Mouse (Mus musculus): ENCODE measurements at regions not wholly inside any gene's neighbourhood (a gene's known extent, or its start where the extent isn't known, plus 50 kb on each side); places are given as distances from the start of the nearest gene placed in this dataset.

DNA sequence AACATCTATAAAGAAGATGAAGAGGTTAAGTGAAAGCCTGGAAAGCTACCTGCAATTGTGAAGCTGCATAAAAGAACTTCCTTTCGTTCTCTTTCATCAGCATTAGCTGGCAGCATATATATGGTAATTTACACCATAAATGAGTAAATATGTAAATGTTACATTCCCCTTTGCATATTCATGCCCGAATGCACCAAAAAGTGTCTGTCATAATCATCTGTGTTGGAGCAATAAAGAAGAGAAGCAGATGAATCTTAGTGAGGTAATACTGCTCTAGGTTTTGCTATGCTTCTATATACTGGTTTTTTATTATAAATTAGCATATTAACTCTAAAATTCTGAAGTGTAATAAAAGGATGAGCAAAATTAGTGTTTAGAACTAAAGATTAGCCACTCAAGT is 332.9 kb upstream of the Impad1 start:
- Histone ChIP-seq H3K36me3 (ENCODE audit: control insufficient read depth, insufficient read depth, low read length) (no peaks in the 10 kb centered on the region), H3K9ac (ENCODE audit: low read length) (no peak overlapping the region), H3K27me3 (replicated peaks; ENCODE audit: control insufficient read depth, insufficient read depth, low read length) (no peaks in the 10 kb centered on the region), H3K27ac (ENCODE audit: low read depth) (no peak overlapping the region), H3K4me2 (ENCODE audit: low read length) (no peak overlapping the region), H3K9me3 (ENCODE audit: control insufficient read depth, low read length) (no peaks in the 10 kb centered on the region), H3K4me3 (ENCODE audit: low read depth, low read length) (no peak overlapping the region), H3K4me1 (replicated peaks; ENCODE audit: control insufficient read depth, insufficient read depth, low read length) (no peaks in the 10 kb centered on the region)
- no peak for ATAC-seq (replicated peaks; ENCODE audit: low FRiP score, low TSS enrichment, low read depth)
- DNase-seq (ENCODE audit: low spot score), result no peak
- WGBS, result 84% methylated on average over 2 of the region's 2 CpGs

DNA sequence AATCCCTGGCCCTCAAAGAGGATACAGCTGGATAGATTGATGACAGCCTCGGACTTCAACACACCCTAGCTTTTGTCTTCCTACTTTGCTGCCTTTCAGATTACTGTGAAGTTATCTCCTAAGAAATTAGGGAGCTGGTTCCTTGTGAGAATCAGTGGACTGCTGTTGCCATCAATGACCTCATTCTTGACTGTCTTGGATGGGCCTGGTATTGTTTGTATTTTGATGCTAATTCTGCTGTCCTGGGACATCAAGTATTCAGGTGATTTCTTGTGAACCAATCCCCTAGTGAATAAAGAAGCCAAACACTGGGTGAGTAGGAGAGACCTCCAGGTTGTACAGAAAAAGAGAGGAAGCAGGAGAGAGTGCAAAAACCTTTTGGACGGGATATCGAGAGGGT is 305.3 kb upstream of the Impad1 start:
- no peaks in the 10 kb centered on the region for H3K9me3 ChIP-seq (ENCODE audit: control insufficient read depth, low read length)
- no peak overlapping the region for H3K27ac ChIP-seq (ENCODE audit: low read depth)
- H3K27me3 ChIP-seq (replicated peaks; ENCODE audit: control insufficient read depth, insufficient read depth, low read length), result no peaks in the 10 kb centered on the region
- no peak overlapping the region for H3K4me2 ChIP-seq (ENCODE audit: low read length)
- H3K4me3 ChIP-seq (ENCODE audit: low read depth, low read length), result no peak overlapping the region
- DNase-seq (ENCODE audit: low spot score) (no peak), ATAC-seq (replicated peaks; ENCODE audit: low FRiP score, low TSS enrichment, low read depth) (no peak)
- 87% methylated on average over 3 of the region's 3 CpGs for WGBS
- H3K9ac ChIP-seq (ENCODE audit: low read length), result no peak overlapping the region
- H3K36me3 ChIP-seq (ENCODE audit: control insufficient read depth, insufficient read depth, low read length), result no peaks in the 10 kb centered on the region
- no peaks in the 10 kb centered on the region for H3K4me1 ChIP-seq (replicated peaks; ENCODE audit: control insufficient read depth, insufficient read depth, low read length)

- Histone ChIP-seq H3K4me1 (replicated peaks; ENCODE audit: control insufficient read depth, insufficient read depth, low read length) (no peaks in the 10 kb centered on the region), H3K27ac (ENCODE audit: low read depth) (no peak overlapping the region), H3K9me3 (ENCODE audit: control insufficient read depth, low read length) (no peaks in the 10 kb centered on the region), H3K4me3 (ENCODE audit: low read depth, low read length) (no peak overlapping the region), H3K4me2 (ENCODE audit: low read length) (no peak overlapping the region), H3K36me3 (ENCODE audit: control insufficient read depth, insufficient read depth, low read length) (no peaks in the 10 kb centered on the region), H3K9ac (ENCODE audit: low read length) (no peak overlapping the region), H3K27me3 (replicated peaks; ENCODE audit: control insufficient read depth, insufficient read depth, low read length) (no peaks in the 10 kb centered on the region)
- ATAC-seq (replicated peaks; ENCODE audit: low FRiP score, low TSS enrichment, low read depth) (no peak), DNase-seq (ENCODE audit: low spot score) (no peak)
- 31% methylated on average over 3 of the region's 3 CpGs for WGBS
These were observed 285.6 kb upstream of the Impad1 start for GRCm38 (mm10) chr4:5078723-5079122.

DNA sequence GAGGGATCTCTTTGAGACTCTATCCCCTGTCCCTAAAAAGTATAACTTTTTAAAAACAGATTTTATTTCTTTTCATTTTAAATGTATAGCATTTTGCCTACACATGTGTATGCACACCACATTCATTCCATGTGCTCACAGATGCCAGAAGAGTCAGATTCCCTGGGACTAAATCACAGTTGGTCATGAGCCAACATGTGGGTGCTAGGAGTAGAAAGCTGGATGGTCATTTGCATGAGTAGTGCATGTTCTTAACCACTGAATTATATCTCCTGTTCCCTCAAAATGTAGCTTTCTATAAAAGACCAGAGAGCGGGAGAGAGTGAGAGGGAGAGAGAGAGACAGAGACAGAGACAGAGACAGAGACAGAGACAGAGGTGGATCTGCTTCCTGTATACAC is 281.6 kb upstream of the Impad1 start:
- H3K4me3 ChIP-seq (ENCODE audit: low read depth, low read length), result no peak overlapping the region
- no peaks in the 10 kb centered on the region for H3K9me3 ChIP-seq (ENCODE audit: control insufficient read depth, low read length)
- H3K4me2 ChIP-seq (ENCODE audit: low read length), result no peak overlapping the region
- no peak overlapping the region for H3K9ac ChIP-seq (ENCODE audit: low read length)
- peak; percentile 21 for DNase-seq (ENCODE audit: low spot score)
- H3K27me3 ChIP-seq (replicated peaks; ENCODE audit: control insufficient read depth, insufficient read depth, low read length), result no peaks in the 10 kb centered on the region
- no peak for ATAC-seq (replicated peaks; ENCODE audit: low FRiP score, low TSS enrichment, low read depth)
- no peak overlapping the region for H3K27ac ChIP-seq (ENCODE audit: low read depth)
- WGBS, result 96% methylated on average over 1 of the region's 1 CpGs
- H3K36me3 ChIP-seq (ENCODE audit: control insufficient read depth, insufficient read depth, low read length), result no peaks in the 10 kb centered on the region
- H3K4me1 ChIP-seq (replicated peaks; ENCODE audit: control insufficient read depth, insufficient read depth, low read length), result no peaks in the 10 kb centered on the region

DNA sequence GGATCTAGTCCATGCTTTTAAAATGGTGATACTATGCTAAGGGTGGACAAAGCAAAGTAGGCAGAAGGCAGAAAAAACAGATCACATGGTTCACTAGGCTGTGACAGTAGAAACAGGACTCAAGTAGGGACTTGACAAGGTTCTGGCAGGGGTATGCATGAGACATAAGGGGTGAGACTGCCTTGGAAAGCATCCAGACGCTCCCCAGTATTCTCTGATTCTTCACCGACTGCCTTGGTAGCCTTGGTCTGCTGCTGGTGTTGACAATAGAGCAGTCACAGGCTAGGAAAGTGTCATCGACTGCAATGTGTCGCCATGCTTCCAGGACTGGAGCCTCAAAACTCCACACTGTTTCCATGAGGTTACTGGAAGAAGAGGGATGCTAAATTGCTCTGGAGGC is 278.1 kb upstream of the Impad1 start:
- DNase-seq (ENCODE audit: low spot score) (no peak), ATAC-seq (replicated peaks; ENCODE audit: low FRiP score, low TSS enrichment, low read depth) (no peak)
- WGBS, result 90% methylated on average over 4 of the region's 4 CpGs
- Histone ChIP-seq H3K9ac (ENCODE audit: low read length) (no peak overlapping the region), H3K4me2 (ENCODE audit: low read length) (no peak overlapping the region), H3K36me3 (ENCODE audit: control insufficient read depth, insufficient read depth, low read length) (no peaks in the 10 kb centered on the region), H3K4me3 (ENCODE audit: low read depth, low read length) (no peak overlapping the region), H3K4me1 (replicated peaks; ENCODE audit: control insufficient read depth, insufficient read depth, low read length) (no peaks in the 10 kb centered on the region), H3K27ac (ENCODE audit: low read depth) (no peak overlapping the region), H3K27me3 (replicated peaks; ENCODE audit: control insufficient read depth, insufficient read depth, low read length) (no peaks in the 10 kb centered on the region), H3K9me3 (ENCODE audit: control insufficient read depth, low read length) (no peaks in the 10 kb centered on the region)

DNA sequence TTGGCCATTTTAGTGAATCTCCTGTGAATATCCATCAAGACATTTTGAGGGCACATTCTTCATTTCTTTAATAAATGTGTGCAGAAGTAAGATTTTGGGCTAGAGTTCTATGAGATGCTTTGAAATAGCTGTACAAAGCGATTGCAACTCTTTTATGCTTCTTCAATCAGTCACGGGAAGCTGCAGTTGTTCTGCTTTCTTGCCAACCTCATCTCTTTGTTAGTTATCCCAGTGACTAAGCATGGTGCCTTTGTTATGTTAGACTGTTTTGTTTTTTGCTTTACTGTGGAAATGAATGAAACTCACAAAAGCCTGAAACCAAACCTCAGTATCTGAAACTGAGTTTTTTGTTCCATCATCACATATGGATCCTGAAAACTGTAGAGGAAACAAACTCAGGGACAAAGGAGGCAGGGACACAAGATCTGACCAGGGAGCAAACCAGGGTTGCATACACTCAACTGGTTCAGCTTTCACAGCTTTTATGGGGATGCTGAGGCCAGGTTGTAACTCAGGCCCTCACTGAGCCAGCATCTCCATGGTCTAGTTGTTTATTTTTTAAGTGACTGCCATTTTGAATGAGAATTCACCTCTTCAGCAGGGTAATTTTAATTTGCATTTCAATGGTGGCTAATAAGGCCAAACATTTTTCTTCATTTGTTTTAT is 266.3 kb upstream of the Impad1 start:
- Histone ChIP-seq H3K36me3 (ENCODE audit: control insufficient read depth, insufficient read depth, low read length) (no peaks in the 10 kb centered on the region), H3K9ac (ENCODE audit: low read length) (no peak overlapping the region), H3K4me1 (replicated peaks; ENCODE audit: control insufficient read depth, insufficient read depth, low read length) (no peaks in the 10 kb centered on the region), H3K9me3 (ENCODE audit: control insufficient read depth, low read length) (no peaks in the 10 kb centered on the region), H3K27ac (ENCODE audit: low read depth) (no peak overlapping the region), H3K4me3 (ENCODE audit: low read depth, low read length) (no peak overlapping the region), H3K4me2 (ENCODE audit: low read length) (no peak overlapping the region), H3K27me3 (replicated peaks; ENCODE audit: control insufficient read depth, insufficient read depth, low read length) (no peaks in the 10 kb centered on the region)
- ATAC-seq (replicated peaks; ENCODE audit: low FRiP score, low TSS enrichment, low read depth) (no peak), DNase-seq (ENCODE audit: low spot score) (no peak)
- WGBS, result 80% methylated on average over 2 of the region's 2 CpGs

GRCm38 (mm10) chr4:5029929-5030328 is 236.8 kb upstream of the Impad1 start:
- H3K9ac ChIP-seq (ENCODE audit: low read length), result no peak overlapping the region
- no peak overlapping the region for H3K4me3 ChIP-seq (ENCODE audit: low read depth, low read length)
- WGBS, result 51% methylated on average over 2 of the region's 2 CpGs
- no peaks in the 10 kb centered on the region for H3K9me3 ChIP-seq (ENCODE audit: control insufficient read depth, low read length)
- H3K36me3 ChIP-seq (ENCODE audit: control insufficient read depth, insufficient read depth, low read length), result no peaks in the 10 kb centered on the region
- ATAC-seq (replicated peaks; ENCODE audit: low FRiP score, low TSS enrichment, low read depth), result no peak
- H3K4me2 ChIP-seq (ENCODE audit: low read length), result no peak overlapping the region
- no peaks in the 10 kb centered on the region for H3K4me1 ChIP-seq (replicated peaks; ENCODE audit: control insufficient read depth, insufficient read depth, low read length)
- no peak for DNase-seq (ENCODE audit: low spot score)
- no peaks in the 10 kb centered on the region for H3K27me3 ChIP-seq (replicated peaks; ENCODE audit: control insufficient read depth, insufficient read depth, low read length)
- H3K27ac ChIP-seq (ENCODE audit: low read depth), result no peak overlapping the region

GRCm38 (mm10) chr4:4987491-4987890 is 194.3 kb upstream of the Impad1 start:
- ATAC-seq (replicated peaks; ENCODE audit: low FRiP score, low TSS enrichment, low read depth), result no peak
- H3K27ac ChIP-seq (ENCODE audit: low read depth), result no peak overlapping the region
- no peak overlapping the region for H3K4me3 ChIP-seq (ENCODE audit: low read depth, low read length)
- WGBS, result 73% methylated on average over 4 of the region's 4 CpGs
- H3K9ac ChIP-seq (ENCODE audit: low read length), result no peak overlapping the region
- no peak overlapping the region for H3K4me2 ChIP-seq (ENCODE audit: low read length)
- no peaks in the 10 kb centered on the region for H3K27me3 ChIP-seq (replicated peaks; ENCODE audit: control insufficient read depth, insufficient read depth, low read length)
- no peaks in the 10 kb centered on the region for H3K4me1 ChIP-seq (replicated peaks; ENCODE audit: control insufficient read depth, insufficient read depth, low read length)
- no peak for DNase-seq (ENCODE audit: low spot score)
- H3K9me3 ChIP-seq (ENCODE audit: control insufficient read depth, low read length), result no peaks in the 10 kb centered on the region
- no peaks in the 10 kb centered on the region for H3K36me3 ChIP-seq (ENCODE audit: control insufficient read depth, insufficient read depth, low read length)

DNA sequence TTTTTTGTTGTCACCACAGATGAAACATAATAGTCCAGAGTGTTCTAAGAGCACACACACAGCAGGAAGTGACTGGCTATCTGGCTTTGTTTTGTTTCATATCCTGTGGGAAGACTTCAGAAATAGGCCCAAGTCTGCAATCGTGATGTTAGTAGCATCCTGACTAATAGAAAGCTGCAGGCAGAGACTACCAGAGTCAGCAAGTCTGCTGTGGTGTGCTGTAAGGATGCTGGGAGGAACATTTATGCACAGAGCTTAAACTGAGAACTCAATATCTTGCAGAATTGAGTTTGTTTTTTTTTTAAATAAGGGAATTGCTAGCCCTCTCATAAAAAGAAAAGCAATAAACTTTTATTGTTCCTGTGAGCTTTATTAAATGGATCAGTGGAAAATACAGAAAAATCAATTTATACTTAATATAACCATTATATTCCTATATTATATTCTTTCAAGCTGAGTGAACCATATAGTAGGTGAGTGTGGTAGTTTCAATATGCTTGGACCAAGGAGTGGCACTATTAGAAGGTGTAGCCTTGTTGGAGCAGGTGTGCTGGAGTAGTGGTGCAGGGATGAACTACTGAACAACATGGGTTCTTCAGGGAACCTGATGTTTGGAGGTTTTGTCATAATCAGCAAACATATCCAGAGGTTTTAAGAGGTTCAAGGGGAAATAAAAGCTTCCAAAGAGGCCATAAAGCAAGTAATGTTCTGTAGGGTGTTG is 190.5 kb upstream of the Impad1 start:
- no peak overlapping the region for H3K27ac ChIP-seq (ENCODE audit: low read depth)
- 62% methylated on average over 1 of the region's 1 CpGs for WGBS
- H3K9me3 ChIP-seq (ENCODE audit: control insufficient read depth, low read length), result no peaks in the 10 kb centered on the region
- ATAC-seq (replicated peaks; ENCODE audit: low FRiP score, low TSS enrichment, low read depth), result no peak
- H3K4me2 ChIP-seq (ENCODE audit: low read length), result no peak overlapping the region
- no peaks in the 10 kb centered on the region for H3K27me3 ChIP-seq (replicated peaks; ENCODE audit: control insufficient read depth, insufficient read depth, low read length)
- no peak overlapping the region for H3K9ac ChIP-seq (ENCODE audit: low read length)
- H3K4me1 ChIP-seq (replicated peaks; ENCODE audit: control insufficient read depth, insufficient read depth, low read length), result no peaks in the 10 kb centered on the region
- no peak overlapping the region for H3K4me3 ChIP-seq (ENCODE audit: low read depth, low read length)
- DNase-seq (ENCODE audit: low spot score), result no peak
- no peaks in the 10 kb centered on the region for H3K36me3 ChIP-seq (ENCODE audit: control insufficient read depth, insufficient read depth, low read length)

All from intestine, embryonic 14.5 days (tissue).